Mouse (Mus musculus): Measurements from ENCODE around the gene Myl3. TPM values are rescaled to one million over a fixed set of nuclear protein-coding genes. Genes with fewer than 3 reads are reported as not detected.

The Myl3 gene
- total and polyA plus RNA-seq, 3 experiments = not detected

DNA sequence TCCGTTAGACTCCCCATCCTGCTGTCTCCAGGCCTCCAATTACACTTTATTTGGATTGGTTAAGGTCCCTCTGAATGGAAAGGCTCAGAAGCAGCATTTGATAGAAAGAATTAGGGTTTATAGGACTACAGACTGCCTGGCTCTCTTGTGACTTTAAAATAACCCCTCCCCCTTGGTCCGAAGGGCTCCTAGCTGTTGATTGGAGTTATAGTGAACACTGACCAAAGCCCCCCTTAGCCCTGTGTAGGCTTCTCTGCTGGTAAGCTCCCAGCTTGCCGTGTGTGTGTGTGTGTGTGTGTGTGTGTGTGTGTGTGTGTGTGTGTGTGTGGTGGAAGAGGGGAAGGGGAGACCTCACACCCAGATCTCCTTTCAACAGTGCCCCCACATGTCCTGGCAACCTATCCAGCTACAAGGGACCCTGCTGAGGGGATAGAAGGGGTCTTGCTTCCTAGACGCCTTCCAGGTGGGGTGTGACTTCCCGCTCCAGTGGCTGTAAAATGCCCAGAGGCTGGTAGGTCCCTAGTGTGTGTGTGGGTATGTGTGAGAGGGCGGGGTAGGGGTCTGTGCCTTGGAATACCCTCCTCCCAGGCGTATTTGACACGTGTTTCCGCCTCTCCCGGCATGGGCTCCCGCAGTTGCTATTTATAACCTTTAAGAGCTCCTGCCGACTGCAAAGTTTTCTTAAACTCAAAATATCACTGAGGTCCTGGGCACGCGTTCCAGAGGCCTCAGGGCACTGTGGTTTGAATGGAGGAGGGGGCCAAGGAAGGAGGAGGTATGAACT, 8.9 kb downstream of the Myl3 start:
- Histone ChIP-seq H3K36me3 (replicated peaks) (no peaks in the 10 kb centered on the region), H3K27me3 (ENCODE audit: insufficient read depth, low read length) (peaks cover 67% of the 10 kb centered on the region), H3K4me3 (ENCODE audit: low read depth, low read length) (no peak overlapping the region), H3K9me3 (replicated peaks) (no peaks in the 10 kb centered on the region), H3K4me1 (ENCODE audit: insufficient read depth, low read depth, low read length) (no peaks in the 10 kb centered on the region)
- ATAC-seq (ENCODE audit: extremely low read depth, insufficient number of reproducible peaks, low FRiP score, poor library complexity, severe bottlenecking) = no peak
- TF ChIP-seq GATA1 (IDR thresholded peaks at IDR 0.05; ENCODE audit: borderline replicate concordance, low read length) (no peak), CTCF (IDR thresholded peaks at IDR 0.05; ENCODE audit: low read depth, low read length) (no peak), GATA2 (IDR thresholded peaks at IDR 0.05; ENCODE audit: borderline replicate concordance, low read depth, low read length) (no peak)
- no peak for DNase-seq (ENCODE audit: low spot score)

DNA sequence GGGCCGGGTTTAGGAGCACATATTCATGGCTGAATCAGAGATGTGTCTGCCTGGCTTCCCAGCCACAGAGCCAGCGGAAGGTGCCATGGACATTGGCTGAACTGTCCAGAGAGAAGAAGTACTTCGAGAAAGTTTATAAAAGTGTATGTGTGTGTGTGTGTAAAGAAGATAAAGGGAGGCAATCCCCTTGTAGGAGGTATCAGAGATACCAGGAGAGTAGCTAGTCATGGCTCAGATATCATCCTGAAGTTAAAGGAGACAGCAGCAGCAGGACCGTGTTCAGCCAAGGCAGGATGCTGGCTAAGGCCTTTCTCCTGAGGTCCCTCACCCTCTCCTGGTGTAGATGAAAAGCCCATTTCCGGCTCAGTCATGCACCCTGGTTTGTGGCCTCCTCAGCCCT, 9.8 kb downstream of the Myl3 start:
- DNase-seq (ENCODE audit: low spot score) (no peak), ATAC-seq (ENCODE audit: extremely low read depth, insufficient number of reproducible peaks, low FRiP score, poor library complexity, severe bottlenecking) (no peak)
- H3K27me3 ChIP-seq (ENCODE audit: insufficient read depth, low read length) = peaks cover 62% of the 10 kb centered on the region
- no peak for TF ChIP-seq CTCF (IDR thresholded peaks at IDR 0.05; ENCODE audit: low read depth, low read length)
- no peak for TF ChIP-seq GATA2 (IDR thresholded peaks at IDR 0.05; ENCODE audit: borderline replicate concordance, low read depth, low read length)
- TF ChIP-seq GATA1 (IDR thresholded peaks at IDR 0.05; ENCODE audit: borderline replicate concordance, low read length) = no peak
- no peak for TF ChIP-seq POLR2AphosphoS5 (IDR thresholded peaks at IDR 0.05; ENCODE audit: insufficient replicate concordance, low read depth, low read length)
- no peak for TF ChIP-seq TAL1 (conservative IDR thresholded peaks at IDR 0.05; ENCODE audit: low read depth, low read length)
- H3K9me3 ChIP-seq (replicated peaks) = no peaks in the 10 kb centered on the region
- no peak overlapping the region for H3K4me3 ChIP-seq (ENCODE audit: low read depth, low read length)
- H3K36me3 ChIP-seq (replicated peaks) = no peaks in the 10 kb centered on the region
- no peaks in the 10 kb centered on the region for H3K4me1 ChIP-seq (ENCODE audit: insufficient read depth, low read depth, low read length)

DNA sequence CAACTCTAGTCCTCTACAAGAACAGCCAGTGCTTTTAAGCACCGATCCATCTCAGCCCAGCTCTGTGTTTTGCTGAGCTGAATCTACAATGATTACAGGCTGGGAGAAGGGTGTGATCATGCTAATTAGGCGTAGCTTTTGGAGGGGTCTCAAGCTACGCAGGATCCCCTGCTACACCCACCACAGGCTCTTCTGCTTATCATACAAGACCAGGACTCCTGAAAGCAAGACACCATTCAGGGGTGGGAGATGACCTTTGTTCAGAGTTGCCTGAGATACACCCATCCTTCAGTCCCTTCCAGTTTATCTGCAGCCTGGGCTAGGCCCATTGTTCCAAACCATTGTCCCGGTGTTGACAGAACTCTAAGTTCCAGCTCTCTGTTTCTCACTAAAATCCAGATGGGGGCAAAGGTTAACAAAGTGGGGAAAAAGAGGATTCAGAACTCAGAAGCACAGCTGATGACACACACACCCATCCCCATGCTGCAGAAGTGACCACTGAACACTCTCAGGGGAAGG, 11.3 kb downstream of the Myl3 start:
- H3K4me3 ChIP-seq (ENCODE audit: low read depth, low read length) = no peak overlapping the region
- peaks cover 55% of the 10 kb centered on the region for H3K27me3 ChIP-seq (ENCODE audit: insufficient read depth, low read length)
- DNase-seq (ENCODE audit: low spot score) (no peak), ATAC-seq (ENCODE audit: extremely low read depth, insufficient number of reproducible peaks, low FRiP score, poor library complexity, severe bottlenecking) (no peak)
- H3K36me3 ChIP-seq (replicated peaks) = no peaks in the 10 kb centered on the region
- no peaks in the 10 kb centered on the region for H3K4me1 ChIP-seq (ENCODE audit: insufficient read depth, low read depth, low read length)
- H3K9me3 ChIP-seq (replicated peaks) = no peaks in the 10 kb centered on the region
- TF ChIP-seq GATA2 (IDR thresholded peaks at IDR 0.05; ENCODE audit: borderline replicate concordance, low read depth, low read length) (no peak), TAL1 (conservative IDR thresholded peaks at IDR 0.05; ENCODE audit: low read depth, low read length) (no peak), GATA1 (IDR thresholded peaks at IDR 0.05; ENCODE audit: borderline replicate concordance, low read length) (no peak), CTCF (IDR thresholded peaks at IDR 0.05; ENCODE audit: low read depth, low read length) (no peak), POLR2AphosphoS5 (IDR thresholded peaks at IDR 0.05; ENCODE audit: insufficient replicate concordance, low read depth, low read length) (no peak)

DNA sequence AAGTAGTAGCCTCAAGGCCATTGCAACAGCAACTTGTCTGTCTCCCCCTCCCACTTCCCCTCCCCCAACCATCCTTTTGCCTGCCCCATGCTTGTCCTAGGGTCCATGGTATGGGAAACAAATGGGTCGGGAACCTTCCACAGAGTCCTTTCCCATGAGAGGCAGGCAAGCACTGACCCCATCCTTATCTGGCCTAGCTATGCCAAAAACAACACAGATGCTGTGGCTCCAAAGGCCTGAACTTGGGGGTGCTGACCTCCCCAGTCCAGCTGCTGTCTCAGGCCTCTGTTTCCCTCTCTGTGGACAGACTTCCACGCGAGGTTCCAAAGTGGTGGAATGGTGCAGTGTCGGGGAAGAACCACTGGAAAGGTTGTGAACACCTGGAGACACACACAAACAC, 12.1 kb downstream of the Myl3 start:
- Histone ChIP-seq H3K36me3 (replicated peaks) (no peaks in the 10 kb centered on the region), H3K9me3 (replicated peaks) (no peaks in the 10 kb centered on the region), H3K4me1 (ENCODE audit: insufficient read depth, low read depth, low read length) (no peaks in the 10 kb centered on the region), H3K4me3 (ENCODE audit: low read depth, low read length) (no peak overlapping the region), H3K27me3 (ENCODE audit: insufficient read depth, low read length) (peaks cover 52% of the 10 kb centered on the region)
- no peak for TF ChIP-seq GATA1 (IDR thresholded peaks at IDR 0.05; ENCODE audit: borderline replicate concordance, low read length)
- TF ChIP-seq GATA2 (IDR thresholded peaks at IDR 0.05; ENCODE audit: borderline replicate concordance, low read depth, low read length) = no peak
- TF ChIP-seq TAL1 (conservative IDR thresholded peaks at IDR 0.05; ENCODE audit: low read depth, low read length) = no peak
- TF ChIP-seq CTCF (IDR thresholded peaks at IDR 0.05; ENCODE audit: low read depth, low read length) = no peak
- TF ChIP-seq POLR2AphosphoS5 (IDR thresholded peaks at IDR 0.05; ENCODE audit: insufficient replicate concordance, low read depth, low read length) = no peak
- ATAC-seq (ENCODE audit: extremely low read depth, insufficient number of reproducible peaks, low FRiP score, poor library complexity, severe bottlenecking) (no peak), DNase-seq (ENCODE audit: low spot score) (no peak)

DNA sequence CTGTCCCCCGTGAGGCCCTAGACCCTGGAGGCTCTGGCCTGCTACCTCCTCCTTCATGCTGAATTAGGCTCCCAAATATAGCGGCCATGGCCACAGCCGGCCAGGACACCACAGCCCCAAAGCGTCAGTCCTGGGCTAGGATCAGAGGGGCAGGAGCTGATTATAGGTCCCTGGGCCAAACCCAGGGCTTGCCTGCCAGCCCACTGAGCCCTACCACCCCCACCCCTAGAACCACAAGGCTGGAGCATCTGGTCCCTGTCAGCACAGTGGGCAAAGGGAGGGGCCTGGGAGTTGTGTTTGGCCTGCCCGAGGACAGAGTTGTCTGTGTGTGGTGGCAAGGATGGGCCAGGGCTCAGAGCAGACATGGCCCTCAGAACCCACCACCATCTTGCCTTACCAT, 16.2 kb downstream of the Myl3 start:
- Histone ChIP-seq H3K27me3 (ENCODE audit: insufficient read depth, low read length) (peaks cover 28% of the 10 kb centered on the region), H3K9me3 (replicated peaks) (no peaks in the 10 kb centered on the region), H3K36me3 (replicated peaks) (no peaks in the 10 kb centered on the region), H3K4me3 (ENCODE audit: low read depth, low read length) (no peak overlapping the region), H3K4me1 (ENCODE audit: insufficient read depth, low read depth, low read length) (no peaks in the 10 kb centered on the region)
- TF ChIP-seq GATA1 (IDR thresholded peaks at IDR 0.05; ENCODE audit: borderline replicate concordance, low read length) (no peak), GATA2 (IDR thresholded peaks at IDR 0.05; ENCODE audit: borderline replicate concordance, low read depth, low read length) (no peak), TAL1 (conservative IDR thresholded peaks at IDR 0.05; ENCODE audit: low read depth, low read length) (no peak), POLR2AphosphoS5 (IDR thresholded peaks at IDR 0.05; ENCODE audit: insufficient replicate concordance, low read depth, low read length) (no peak), CTCF (IDR thresholded peaks at IDR 0.05; ENCODE audit: low read depth, low read length) (no peak)
- DNase-seq (ENCODE audit: low spot score) (no peak), ATAC-seq (ENCODE audit: extremely low read depth, insufficient number of reproducible peaks, low FRiP score, poor library complexity, severe bottlenecking) (no peak)

DNA sequence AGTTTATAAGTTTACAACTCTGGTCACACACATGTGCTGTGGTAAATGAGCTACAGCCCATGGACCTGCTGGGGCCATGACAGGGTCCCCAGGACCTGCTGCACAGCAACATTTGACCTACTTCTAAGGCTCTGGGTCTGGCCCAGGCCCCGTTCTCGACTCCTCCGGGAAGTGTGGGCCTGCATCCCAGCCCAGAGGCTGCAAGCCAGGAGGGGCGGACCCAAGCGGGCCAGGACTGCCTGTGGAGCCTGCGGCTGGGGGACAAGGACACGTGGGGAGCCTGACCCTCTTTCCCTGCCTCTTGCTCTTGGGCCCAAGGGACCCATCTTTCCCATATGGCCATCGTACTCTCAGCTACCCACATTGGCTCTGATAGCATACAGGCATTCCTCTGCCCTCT, 16.9 kb downstream of the Myl3 start:
- ATAC-seq (ENCODE audit: extremely low read depth, insufficient number of reproducible peaks, low FRiP score, poor library complexity, severe bottlenecking) = no peak
- H3K9me3 ChIP-seq (replicated peaks) = no peaks in the 10 kb centered on the region
- peaks cover 32% of the 10 kb centered on the region for H3K27me3 ChIP-seq (ENCODE audit: insufficient read depth, low read length)
- TF ChIP-seq POLR2AphosphoS5 (IDR thresholded peaks at IDR 0.05; ENCODE audit: insufficient replicate concordance, low read depth, low read length) (no peak), GATA1 (IDR thresholded peaks at IDR 0.05; ENCODE audit: borderline replicate concordance, low read length) (no peak), TAL1 (conservative IDR thresholded peaks at IDR 0.05; ENCODE audit: low read depth, low read length) (no peak), GATA2 (IDR thresholded peaks at IDR 0.05; ENCODE audit: borderline replicate concordance, low read depth, low read length) (no peak), CTCF (IDR thresholded peaks at IDR 0.05; ENCODE audit: low read depth, low read length) (no peak)
- H3K36me3 ChIP-seq (replicated peaks) = no peaks in the 10 kb centered on the region
- no peaks in the 10 kb centered on the region for H3K4me1 ChIP-seq (ENCODE audit: insufficient read depth, low read depth, low read length)
- H3K4me3 ChIP-seq (ENCODE audit: low read depth, low read length) = no peak overlapping the region
- no peak for DNase-seq (ENCODE audit: low spot score)

Measured in G1E (cell line).